Mouse (Mus musculus): ENCODE results near the gene Hint1. TPM values are rescaled to one million over a fixed set of nuclear protein-coding genes. Genes with fewer than 3 reads are reported as not detected.

Hint1 gene
- polyA plus RNA-seq, 1 experiment = 324 TPM

DNA sequence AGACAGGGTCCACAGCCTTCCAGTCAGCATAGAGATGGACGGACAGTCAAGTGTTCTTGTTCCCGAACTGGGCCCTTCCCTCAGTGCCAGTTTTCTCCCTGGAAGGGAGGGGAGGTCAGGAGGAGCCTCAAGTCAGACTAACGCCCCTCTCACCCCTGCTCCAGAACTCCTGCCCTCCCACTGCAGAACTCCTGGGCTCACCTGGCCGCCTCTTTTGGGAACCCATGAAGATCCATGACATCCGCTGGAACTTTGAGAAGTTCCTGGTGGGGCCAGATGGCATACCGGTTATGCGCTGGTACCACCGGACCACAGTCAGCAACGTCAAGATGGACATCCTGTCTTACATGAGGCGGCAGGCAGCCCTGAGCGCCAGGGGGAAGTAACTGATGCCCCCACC lies 43.1 kb downstream of the Hint1 start:
- Histone ChIP-seq H3K9me3 (replicated peaks; ENCODE audit: control insufficient read depth, insufficient read depth, low read length, poor library complexity, severe bottlenecking) (no peaks in the 10 kb centered on the region), H3K27me3 (ENCODE audit: control insufficient read depth, insufficient read depth, low read length, poor library complexity, severe bottlenecking) (no peaks in the 10 kb centered on the region), H3K36me3 (ENCODE audit: control insufficient read depth, insufficient read depth, low read length, poor library complexity, severe bottlenecking) (peaks cover 23% of the 10 kb centered on the region), H3K4me1 (ENCODE audit: control insufficient read depth, insufficient read depth, low read length) (no peaks in the 10 kb centered on the region), H3K9ac (ENCODE audit: low read depth, poor library complexity, severe bottlenecking) (no peak overlapping the region), H3K27ac (ENCODE audit: insufficient read depth, low read length) (no peak overlapping the region), H3K4me3 (ENCODE audit: low read depth, low read length) (no peak overlapping the region)
- TF ChIP-seq CTCF (IDR thresholded peaks at IDR 0.05; ENCODE audit: low read depth, low read length) (no peak), POLR2A (IDR thresholded peaks at IDR 0.05; ENCODE audit: insufficient read depth, low read length) (no peak), EP300 (IDR thresholded peaks at IDR 0.05; ENCODE audit: insufficient read depth, low read depth, low read length) (no peak)

GRCm38 (mm10) chr11:54910081-54910665 lies 44.0 kb downstream of the Hint1 start:
- no peaks in the 10 kb centered on the region for H3K27me3 ChIP-seq (ENCODE audit: control insufficient read depth, insufficient read depth, low read length, poor library complexity, severe bottlenecking)
- no peak overlapping the region for H3K4me3 ChIP-seq (ENCODE audit: low read depth, low read length)
- H3K9me3 ChIP-seq (replicated peaks; ENCODE audit: control insufficient read depth, insufficient read depth, low read length, poor library complexity, severe bottlenecking) = no peaks in the 10 kb centered on the region
- H3K36me3 ChIP-seq (ENCODE audit: control insufficient read depth, insufficient read depth, low read length, poor library complexity, severe bottlenecking) = peaks cover 32% of the 10 kb centered on the region
- H3K27ac ChIP-seq (ENCODE audit: insufficient read depth, low read length) = no peak overlapping the region
- no peaks in the 10 kb centered on the region for H3K4me1 ChIP-seq (ENCODE audit: control insufficient read depth, insufficient read depth, low read length)
- H3K9ac ChIP-seq (ENCODE audit: low read depth, poor library complexity, severe bottlenecking) = no peak overlapping the region
- no peak for TF ChIP-seq EP300 (IDR thresholded peaks at IDR 0.05; ENCODE audit: insufficient read depth, low read depth, low read length)
- TF ChIP-seq CTCF (IDR thresholded peaks at IDR 0.05; ENCODE audit: low read depth, low read length) = no peak

- no peak overlapping the region for H3K27ac ChIP-seq (ENCODE audit: insufficient read depth, low read length)
- H3K27me3 ChIP-seq (ENCODE audit: control insufficient read depth, insufficient read depth, low read length, poor library complexity, severe bottlenecking) = no peaks in the 10 kb centered on the region
- no peaks in the 10 kb centered on the region for H3K9me3 ChIP-seq (replicated peaks; ENCODE audit: control insufficient read depth, insufficient read depth, low read length, poor library complexity, severe bottlenecking)
- H3K4me3 ChIP-seq (ENCODE audit: low read depth, low read length) = no peak overlapping the region
- H3K4me1 ChIP-seq (ENCODE audit: control insufficient read depth, insufficient read depth, low read length) = no peaks in the 10 kb centered on the region
- peaks cover 40% of the 10 kb centered on the region for H3K36me3 ChIP-seq (ENCODE audit: control insufficient read depth, insufficient read depth, low read length, poor library complexity, severe bottlenecking)
- TF ChIP-seq CTCF (IDR thresholded peaks at IDR 0.05; ENCODE audit: low read depth, low read length) (no peak), EP300 (IDR thresholded peaks at IDR 0.05; ENCODE audit: insufficient read depth, low read depth, low read length) (no peak), POLR2A (IDR thresholded peaks at IDR 0.05; ENCODE audit: insufficient read depth, low read length) (no peak)
- H3K9ac ChIP-seq (ENCODE audit: low read depth, poor library complexity, severe bottlenecking) = no peak overlapping the region
These were observed 45.0 kb downstream of the Hint1 start for GRCm38 (mm10) chr11:54911201-54911600.

DNA sequence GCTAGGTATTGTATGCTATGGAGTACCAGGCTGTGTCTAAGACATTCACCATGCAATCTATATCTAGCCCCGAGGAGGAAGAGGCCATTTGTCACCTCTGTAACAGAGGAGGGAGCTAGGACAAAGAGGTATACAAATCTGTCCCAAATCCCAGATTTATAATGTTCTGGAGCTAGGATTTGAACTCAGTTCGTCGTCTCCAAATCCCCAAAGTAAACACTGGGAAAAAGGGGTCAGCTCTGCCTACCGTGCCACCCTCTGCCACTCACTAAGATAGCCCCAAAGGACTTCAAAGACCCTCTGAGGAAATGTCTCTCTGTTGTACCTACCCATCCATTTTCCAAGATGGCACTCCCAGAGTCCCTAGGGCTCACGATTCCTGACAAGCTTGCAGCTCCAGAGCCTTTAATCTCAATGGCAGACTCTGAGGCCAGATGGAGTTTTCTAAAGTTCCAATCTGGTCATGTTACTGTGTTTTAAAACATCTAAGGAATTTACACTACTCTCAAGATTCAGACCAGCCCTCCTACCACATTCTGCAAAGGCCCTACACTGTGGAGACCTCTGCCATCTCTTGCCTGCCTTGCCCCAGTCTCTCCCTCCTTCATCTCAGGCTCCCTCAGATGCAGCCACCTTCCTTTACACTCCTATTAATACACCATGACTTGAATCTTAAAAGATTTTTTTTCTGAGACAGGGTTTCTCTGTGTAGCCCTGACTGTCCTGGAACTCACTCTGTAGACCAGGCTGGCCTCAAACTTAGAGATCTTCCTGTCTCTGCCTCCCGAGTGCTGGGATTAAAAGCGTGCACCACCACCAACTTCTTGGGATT lies 45.7 kb downstream of the Hint1 start:
- no peak overlapping the region for H3K27ac ChIP-seq (ENCODE audit: insufficient read depth, low read length)
- H3K36me3 ChIP-seq (ENCODE audit: control insufficient read depth, insufficient read depth, low read length, poor library complexity, severe bottlenecking) = peaks cover 46% of the 10 kb centered on the region
- H3K9ac ChIP-seq (ENCODE audit: low read depth, poor library complexity, severe bottlenecking) = no peak overlapping the region
- no peaks in the 10 kb centered on the region for H3K9me3 ChIP-seq (replicated peaks; ENCODE audit: control insufficient read depth, insufficient read depth, low read length, poor library complexity, severe bottlenecking)
- no peak for TF ChIP-seq EP300 (IDR thresholded peaks at IDR 0.05; ENCODE audit: insufficient read depth, low read depth, low read length)
- TF ChIP-seq CTCF (IDR thresholded peaks at IDR 0.05; ENCODE audit: low read depth, low read length) = no peak
- no peak for TF ChIP-seq POLR2A (IDR thresholded peaks at IDR 0.05; ENCODE audit: insufficient read depth, low read length)
- H3K4me3 ChIP-seq (ENCODE audit: low read depth, low read length) = no peak overlapping the region
- H3K4me1 ChIP-seq (ENCODE audit: control insufficient read depth, insufficient read depth, low read length) = no peaks in the 10 kb centered on the region
- H3K27me3 ChIP-seq (ENCODE audit: control insufficient read depth, insufficient read depth, low read length, poor library complexity, severe bottlenecking) = no peaks in the 10 kb centered on the region

DNA sequence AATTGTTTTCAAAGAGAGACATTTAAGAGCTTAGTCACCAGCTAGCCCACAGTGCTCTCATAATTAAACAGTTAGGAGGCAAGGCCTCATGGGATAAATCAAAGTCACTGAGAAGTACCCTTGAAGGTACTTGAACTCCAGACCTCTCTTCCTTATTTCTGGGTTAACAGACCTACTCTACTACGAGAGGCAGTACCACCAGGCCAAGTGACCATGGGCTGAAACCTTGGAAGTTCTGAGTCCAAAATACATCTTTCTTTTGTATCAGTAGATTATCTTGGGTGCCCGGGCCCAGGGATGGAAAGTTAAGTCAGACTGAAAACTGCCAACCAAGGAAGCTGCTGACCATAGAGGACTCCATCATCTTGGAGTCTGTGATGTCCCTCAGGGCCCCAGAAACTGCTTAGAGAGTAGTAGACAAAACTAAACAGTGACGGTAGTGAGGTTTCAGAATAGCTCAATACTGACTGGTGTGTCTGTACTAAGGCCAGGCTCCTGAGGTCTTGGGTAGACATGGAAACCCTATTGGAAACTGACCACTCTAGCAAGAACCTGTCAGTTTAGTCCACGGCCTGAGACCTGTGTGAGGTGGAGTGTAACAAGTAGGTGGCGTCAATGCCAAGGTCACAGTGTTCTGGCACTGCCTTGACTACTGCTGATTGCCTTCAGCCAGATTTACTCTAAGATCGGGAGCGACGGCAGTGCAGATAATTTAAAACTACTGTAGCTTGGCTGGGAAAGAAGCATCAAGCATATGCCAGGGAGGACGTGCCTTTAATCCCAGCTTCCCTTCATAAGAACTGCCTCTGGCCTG lies 46.5 kb downstream of the Hint1 start:
- peaks cover 55% of the 10 kb centered on the region for H3K36me3 ChIP-seq (ENCODE audit: control insufficient read depth, insufficient read depth, low read length, poor library complexity, severe bottlenecking)
- no peak for TF ChIP-seq CTCF (IDR thresholded peaks at IDR 0.05; ENCODE audit: low read depth, low read length)
- no peak for TF ChIP-seq EP300 (IDR thresholded peaks at IDR 0.05; ENCODE audit: insufficient read depth, low read depth, low read length)
- no peak for TF ChIP-seq POLR2A (IDR thresholded peaks at IDR 0.05; ENCODE audit: insufficient read depth, low read length)

More for the DNA sequence above, 46.5 kb downstream of the Hint1 start:
- Histone ChIP-seq H3K27ac (ENCODE audit: insufficient read depth, low read length) (no peak overlapping the region), H3K4me1 (ENCODE audit: control insufficient read depth, insufficient read depth, low read length) (no peaks in the 10 kb centered on the region), H3K27me3 (ENCODE audit: control insufficient read depth, insufficient read depth, low read length, poor library complexity, severe bottlenecking) (no peaks in the 10 kb centered on the region), H3K9me3 (replicated peaks; ENCODE audit: control insufficient read depth, insufficient read depth, low read length, poor library complexity, severe bottlenecking) (no peaks in the 10 kb centered on the region), H3K9ac (ENCODE audit: low read depth, poor library complexity, severe bottlenecking) (no peak overlapping the region), H3K4me3 (ENCODE audit: low read depth, low read length) (no peak overlapping the region)

Data from ES-Bruce4 (cell line).